Mouse (Mus musculus) CD4-positive, CD25-positive, alpha-beta regulatory T cell, adult 4 months (primary cell): ENCODE results near the gene Zscan2. TPM values are rescaled to one million over a fixed set of nuclear protein-coding genes. Genes with fewer than 3 reads are reported as not detected.

ENCODE experiments used
- ATAC-seq: one replicate; pipeline ENCODE4 v1.8.0; 2017
- polyA plus RNA-seq, 2 experiments: library from polyadenylated mRNA; unstranded; fragments of 100-300 nt; shearing (Covaris generic); gene quantifications; one replicate each; pipeline ENCODE4 v1.2.1; 2017

Zscan2 gene
- polyA plus RNA-seq, 2 experiments from 2014 or later: 3.8 to 4.2 TPM

DNA sequence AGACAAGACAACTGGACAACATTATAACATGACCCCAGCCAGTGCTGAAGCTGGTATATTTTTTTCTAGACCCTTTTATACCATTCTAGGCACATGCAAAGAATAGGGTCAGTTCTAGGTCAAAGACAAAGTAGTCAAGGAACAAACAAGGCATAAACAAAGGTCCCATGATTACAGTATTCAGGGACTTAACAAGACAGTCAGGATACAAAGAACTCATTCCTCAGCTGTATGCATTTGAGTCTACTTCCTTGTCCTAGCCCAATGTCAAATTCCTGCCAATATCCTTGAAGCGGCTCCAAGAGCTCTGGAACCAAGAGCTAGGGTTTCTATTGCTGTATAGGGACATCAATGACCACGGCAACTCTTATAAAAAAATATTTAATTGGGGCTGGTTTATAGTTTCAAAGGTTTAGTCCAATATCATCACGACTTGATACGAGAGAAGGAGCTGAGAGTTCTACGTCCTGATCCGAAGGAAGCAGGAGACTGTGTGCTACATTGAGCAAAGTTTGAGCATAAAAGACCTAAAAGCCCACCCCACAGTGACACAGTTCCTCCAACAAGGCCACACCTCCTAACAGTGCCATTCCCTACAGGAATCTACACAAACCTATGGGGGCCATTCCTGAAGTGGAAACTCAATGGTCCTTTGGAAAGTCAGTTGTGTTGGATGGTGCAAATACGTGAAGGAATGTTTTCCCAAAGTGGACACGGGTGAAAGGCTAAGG, 16.6 kb upstream of the Zscan2 start:
- no peak for ATAC-seq

DNA sequence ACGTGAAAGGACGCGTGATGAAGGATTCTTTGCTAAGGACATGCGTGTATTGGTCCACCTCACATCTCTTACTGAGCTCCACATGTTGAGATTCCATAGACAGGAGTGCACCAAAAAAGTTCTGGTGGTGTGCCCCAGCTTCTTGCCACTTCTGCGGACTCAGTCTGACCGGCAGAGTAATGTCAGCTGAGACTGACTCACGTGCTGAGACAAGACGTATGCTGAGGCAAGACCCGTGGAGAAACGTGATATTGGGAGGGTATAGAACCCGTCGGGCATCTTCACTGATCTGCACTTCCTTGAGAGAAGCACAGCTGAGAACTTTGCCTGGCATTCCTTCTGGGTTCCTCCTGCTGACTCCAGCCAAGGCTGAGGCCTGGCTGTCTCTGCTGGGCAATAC, 16.0 kb upstream of the Zscan2 start:
- no peak for ATAC-seq

DNA sequence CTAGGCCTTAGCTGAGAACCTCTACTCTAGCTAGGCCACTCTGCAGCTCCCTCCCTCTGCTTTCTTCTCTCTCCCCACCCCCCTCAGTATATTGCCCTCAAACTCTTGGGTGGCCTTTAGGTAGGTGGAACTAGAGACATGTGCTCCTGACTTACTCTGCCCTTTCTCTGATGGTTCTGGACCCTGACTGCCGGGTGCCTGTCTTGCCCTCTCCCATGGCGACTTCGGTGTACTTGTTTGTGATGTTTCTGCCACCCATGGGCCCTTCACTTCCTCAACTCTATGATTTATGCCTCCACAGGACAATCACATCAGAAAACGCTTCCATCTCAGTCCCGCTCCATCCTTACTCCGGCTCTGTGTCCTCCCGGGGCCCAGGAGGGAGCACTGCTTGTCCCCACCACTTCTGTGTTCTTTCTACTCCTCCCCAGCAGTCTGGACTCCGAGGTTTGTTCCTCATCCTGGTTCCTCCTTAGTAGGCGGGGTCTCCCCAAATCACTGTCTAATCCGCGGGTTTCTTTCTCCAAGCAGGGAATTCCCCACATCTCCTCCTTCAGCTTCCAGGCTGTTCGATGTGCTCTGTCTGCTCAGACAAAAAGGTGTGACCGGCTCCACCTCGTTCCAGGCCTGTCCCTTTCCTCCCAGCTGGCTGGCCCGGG, 15.0 kb upstream of the Zscan2 start:
- no peak for ATAC-seq

DNA sequence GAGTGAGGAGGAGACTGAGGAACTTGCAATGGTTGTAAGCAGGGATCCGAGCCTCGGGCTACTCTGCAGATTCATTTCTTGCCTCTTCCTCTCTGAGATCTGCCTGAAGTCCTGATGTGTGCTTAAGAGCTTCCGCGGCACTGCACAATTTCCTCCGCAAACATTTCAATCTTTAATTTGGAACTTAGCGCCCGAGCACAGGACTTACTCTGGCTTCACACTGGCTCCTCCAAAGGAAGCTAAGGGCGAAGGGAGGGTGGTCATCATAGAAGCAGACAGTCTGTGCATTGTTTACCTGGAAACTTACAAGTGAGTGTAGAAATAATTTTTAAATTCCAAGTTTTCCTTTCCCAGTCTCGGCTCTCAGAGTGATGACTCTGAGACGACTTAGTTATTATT, 14.4 kb upstream of the Zscan2 start:
- ATAC-seq: no peak

DNA sequence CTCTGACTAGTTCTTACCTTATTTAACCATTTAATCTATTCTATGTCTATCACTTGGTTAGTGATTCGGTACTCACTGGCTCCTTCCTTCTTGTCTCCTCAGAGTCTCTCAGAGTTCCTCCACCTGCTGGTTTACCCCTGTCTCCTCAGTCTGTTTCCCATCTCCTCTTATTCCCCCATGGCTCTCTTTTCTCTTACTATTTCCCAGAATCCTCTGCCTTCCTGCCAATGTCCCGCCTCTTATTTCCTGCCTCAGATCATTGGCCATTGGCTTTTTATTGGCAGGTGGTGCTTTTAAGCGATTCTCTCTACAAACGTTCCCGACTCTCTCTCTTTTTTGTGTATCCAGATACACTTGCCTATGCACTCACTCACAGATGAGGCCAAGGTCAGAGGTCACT, 14.0 kb upstream of the Zscan2 start:
- no peak for ATAC-seq

DNA sequence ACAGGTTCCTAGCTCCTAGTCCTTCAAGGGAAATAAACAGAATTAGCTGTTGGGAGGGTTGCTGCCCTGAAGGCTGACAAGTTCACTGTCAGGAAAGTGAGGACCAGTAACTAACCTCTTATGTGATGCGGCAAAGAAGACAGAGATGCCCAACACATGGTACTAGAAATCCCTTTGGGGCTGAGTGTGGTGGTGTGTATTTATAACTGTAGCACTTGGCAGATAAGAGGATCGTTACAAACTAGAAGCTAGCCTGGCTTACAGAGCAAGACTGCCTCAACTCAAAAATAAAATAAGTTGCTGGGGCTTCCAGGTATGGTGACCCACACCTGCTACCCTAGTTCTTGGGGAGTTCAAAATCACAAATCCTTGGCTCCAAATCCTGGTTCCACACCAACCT, 11.5 kb upstream of the Zscan2 start:
- no peak for ATAC-seq

DNA sequence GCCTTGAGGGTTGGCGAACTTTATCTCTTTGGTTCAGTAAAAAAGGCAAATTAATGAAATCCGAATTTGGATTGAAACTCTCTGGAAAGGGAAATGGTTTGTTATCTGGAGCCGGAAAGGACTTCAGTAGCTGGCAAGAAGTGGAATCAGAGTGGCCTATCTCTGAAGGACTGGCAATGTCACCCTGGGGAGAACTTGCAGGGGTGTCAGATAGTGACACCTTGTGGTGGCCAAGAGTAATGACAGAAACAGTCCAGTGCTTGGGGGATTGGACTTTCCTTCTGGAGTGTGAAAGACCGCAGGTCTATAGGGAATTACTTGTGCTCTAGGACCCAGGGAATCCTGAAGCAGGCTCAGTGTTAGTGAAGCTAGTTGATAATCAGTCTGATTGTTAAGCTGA, 11.0 kb upstream of the Zscan2 start:
- ATAC-seq: peak; percentile 84

DNA sequence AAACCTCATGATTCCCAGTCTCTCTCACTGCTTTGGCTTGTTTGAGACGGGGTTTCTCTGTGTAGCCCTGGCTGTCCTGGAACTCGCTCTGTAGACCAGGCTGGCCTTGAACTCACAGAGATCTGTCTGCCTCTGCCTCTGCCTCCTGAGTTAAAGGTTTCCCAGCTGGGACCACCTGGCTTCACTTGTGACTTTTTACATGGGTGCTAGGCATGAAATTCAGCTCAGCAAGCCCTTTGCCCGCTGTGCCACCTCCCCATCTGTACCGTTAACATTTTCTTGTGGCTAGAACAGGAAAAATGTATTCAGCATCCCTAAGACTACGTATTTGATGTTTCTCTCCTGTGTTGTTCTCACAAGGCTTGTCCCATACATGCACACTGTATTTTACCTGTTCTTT, 10.2 kb upstream of the Zscan2 start:
- no peak for ATAC-seq

DNA sequence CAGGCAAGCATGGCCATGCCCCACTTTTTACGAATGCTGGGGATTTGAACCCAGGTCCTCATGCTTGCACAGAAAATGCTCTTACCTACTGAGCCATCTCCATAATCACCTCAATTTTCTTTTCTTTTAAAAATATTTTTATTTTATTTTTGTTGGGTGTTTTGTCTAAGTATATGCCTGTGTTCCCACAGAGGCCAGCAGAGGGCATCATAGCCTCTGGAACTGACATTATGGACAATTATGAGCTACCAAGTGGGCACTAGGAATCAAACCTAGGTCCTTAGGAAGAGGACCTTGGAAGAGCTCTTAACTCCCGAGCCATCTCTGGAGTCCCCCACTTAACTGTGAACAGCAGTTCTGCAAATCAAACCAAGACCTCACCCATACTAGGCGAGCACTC, 7.5 kb upstream of the Zscan2 start:
- no peak for ATAC-seq

DNA sequence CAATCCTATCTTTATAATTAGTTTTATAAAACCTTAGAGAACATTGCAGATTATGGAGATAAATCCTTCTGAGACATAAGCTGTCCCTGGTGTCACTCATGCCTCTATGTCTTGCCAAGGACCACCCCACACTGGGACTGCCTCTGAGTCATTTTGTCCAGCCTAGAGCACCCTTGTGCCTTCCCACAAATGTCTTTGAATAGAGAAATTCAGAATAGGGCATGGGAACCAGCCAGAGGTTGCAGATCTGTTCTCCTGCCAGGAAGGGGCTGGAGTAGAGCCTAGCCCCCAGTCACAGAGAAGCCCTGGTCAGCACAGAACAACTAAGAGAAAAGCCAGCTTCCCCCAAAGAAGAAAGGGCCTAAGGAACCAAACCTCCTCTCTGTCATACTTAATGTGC, 5.4 kb upstream of the Zscan2 start:
- no peak for ATAC-seq

DNA sequence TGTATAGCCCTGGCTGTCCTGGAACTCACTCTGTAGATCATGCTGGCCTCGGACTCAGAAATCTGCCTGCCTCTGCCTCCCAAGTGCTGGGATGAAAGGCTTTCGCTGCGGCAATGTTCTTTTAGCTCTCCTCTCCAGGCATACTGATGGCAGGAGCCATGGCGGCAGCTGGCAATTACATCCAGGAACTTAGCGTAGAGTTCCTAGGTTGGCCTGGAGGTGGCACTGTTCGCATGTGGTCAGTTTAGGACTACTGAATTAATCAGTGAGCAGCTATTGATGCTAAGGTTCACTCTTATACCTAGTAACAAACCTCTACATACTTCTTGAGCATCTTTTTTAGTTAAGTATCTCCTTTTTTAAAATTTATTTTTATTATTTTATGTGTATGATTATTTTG, 3.5 kb upstream of the Zscan2 start:
- peak; percentile 48 for ATAC-seq

DNA sequence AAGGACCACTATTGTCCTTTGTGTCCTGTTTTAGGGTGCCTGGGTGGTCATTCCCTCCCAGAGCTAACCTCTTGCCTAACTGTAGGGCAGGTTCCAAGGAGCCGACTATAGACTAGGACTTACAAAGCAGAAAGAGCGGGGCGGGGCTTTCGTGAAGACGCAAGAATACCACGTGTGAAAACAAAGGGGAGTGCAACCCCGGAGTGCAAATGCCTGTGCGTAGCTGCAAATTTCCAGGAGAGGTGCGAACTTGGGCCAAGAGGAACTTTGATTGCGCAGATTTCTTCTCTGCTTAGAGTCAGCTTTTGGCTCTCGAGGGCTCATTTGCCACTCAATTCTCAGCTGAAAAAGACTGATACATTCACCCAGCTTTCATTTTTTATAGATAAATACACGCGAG, 493 bp upstream of the Zscan2 start:
- ATAC-seq: peak; percentile 38

DNA sequence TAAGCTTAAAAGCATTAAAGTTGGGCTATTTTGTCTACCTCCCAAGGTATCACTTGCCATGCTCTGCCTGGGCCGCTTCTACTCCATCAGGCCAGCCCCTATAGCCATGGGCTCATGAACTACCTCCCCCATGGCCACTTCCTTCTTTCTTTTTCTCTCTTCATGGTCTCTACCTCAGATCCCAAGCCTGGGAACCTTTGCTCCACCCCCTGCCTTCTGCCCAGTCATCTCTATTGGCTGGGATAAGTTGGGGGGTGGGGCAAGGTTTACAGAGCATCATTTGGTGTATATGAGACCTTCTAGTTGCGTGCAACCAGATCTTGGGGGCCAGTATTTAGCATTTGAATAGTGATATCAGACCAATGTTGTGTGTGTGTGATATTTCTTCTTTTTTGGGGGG, 1.8 kb downstream of the Zscan2 start:
- ATAC-seq: no peak

DNA sequence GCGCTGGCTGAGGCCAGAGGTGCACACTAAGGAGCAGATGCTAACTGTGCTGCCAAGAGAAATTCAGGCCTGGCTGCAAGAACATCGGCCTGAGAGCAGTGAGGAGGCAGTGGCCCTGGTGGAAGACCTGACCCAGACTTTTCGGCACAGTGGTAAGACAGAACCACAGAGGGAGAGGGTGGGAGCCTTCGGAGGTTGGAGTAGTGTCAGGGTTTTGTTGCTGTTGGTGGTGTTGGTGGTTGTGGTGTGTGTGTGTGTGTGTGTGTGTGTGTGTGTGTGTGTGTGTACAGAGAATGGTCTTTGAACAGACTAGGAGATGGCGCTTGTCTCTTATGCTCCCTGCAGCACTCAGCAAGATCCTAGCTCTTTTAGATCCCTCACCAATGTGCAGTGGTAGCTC, 2.8 kb downstream of the Zscan2 start:
- no peak for ATAC-seq

DNA sequence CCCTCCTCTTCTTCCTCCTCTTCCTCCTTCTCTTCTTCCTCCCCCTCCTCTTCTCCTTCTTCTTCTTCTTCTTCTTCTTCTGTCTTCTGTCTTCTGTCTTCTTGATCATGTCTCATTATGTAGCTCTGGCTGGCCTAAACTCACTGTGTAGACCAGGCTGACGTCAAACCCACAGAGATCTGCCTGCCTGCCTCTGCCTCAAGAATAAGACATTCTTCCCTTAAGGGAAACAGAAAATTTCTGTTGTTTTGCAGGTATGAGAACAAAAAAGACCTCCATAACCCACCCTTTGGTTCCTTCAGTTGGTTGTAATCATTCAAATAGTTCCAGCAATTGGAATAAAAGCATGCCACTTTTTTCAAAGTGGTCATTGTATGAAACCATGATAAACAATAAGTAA, 3.4 kb downstream of the Zscan2 start:
- ATAC-seq: no peak

DNA sequence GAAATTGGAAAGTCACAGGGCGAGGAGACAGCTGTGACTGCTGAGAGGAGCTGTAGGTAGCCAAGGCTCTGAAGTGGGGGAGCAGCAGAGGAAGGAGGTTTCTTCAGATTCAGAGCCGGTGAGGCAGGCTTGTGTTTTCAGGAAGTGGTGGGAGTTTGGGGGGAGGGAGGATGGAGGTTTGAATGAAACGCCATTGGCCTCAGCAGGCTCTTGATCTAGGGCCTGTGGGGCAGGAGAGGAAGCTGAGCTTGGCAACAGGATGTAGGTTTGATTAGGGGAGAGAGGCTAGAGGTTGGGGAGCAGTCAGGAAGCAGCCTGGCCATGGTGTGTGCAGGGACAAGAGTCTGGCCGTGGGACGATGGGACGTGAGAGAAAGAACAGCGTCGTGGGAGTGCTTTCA, 4.1 kb downstream of the Zscan2 start:
- ATAC-seq: peak; percentile 72

DNA sequence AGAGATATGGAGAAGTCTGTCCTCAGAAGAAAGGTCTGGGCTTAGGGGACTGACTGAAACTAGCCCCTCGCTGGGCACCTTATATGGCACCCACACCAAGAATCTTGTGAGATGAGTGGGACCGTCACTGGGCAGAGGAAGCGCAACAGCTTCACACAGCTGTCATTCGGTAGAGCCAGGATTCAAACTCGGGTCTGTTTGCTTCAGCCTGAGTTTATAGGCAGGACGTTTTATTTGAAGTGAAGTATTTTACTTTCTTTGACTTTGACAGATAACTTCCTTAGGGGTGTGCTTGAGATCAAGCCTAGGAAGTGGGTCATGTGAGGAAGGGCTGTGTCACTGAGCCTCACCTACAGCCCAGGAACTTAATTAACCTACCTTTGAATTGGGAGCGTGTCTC, 4.8 kb downstream of the Zscan2 start:
- peak; percentile 9 for ATAC-seq

DNA sequence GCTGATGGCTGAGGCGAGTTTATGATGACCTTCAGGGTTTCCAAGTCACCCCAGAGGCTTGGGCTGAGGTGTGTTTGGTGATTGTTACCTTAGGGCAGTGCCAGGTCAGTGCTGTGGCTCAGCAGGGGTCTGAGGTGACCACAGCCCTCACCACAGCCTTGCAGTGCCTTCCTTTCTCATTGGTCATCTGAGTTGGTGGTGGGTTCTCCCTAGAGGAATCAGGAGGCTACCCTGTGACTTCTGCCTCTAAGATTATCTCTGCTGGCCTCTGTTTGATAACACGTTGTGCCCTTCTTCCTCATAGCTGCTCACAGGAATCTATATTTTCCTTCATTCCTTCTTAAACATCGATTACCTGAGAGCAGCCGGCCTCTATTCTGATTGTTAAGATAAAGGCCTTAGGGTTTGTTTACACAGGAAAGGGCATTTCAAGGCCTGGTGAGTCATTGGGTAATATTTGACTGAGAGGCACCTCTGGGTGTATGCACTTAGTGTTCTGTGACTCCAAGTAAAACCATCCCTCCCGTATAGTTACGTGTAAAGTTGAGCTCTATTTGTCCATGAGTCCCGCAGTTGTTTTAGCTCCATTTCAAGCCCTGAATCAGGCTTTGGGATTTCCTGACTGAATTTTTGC, 5.9 kb downstream of the Zscan2 start:
- ATAC-seq: no peak

DNA sequence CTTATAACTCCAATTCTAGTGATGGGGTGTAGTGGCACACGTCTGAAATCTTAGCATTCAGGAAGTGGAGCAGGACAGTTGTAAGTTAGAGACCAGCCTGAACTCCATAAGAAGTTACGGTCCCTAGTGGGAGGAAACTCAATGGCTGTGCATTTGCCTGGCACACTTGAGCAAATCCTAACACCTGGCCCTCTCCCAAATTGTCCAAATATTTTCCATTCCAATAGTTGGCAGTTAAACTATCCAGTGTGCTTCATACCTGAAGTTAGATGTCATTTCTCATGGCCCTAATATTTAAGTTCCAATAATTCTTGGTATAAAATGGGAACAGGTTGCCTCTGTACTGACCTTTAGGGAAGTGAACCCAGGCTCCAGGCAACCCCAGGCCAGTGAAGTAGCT, 8.0 kb downstream of the Zscan2 start:
- no peak for ATAC-seq

DNA sequence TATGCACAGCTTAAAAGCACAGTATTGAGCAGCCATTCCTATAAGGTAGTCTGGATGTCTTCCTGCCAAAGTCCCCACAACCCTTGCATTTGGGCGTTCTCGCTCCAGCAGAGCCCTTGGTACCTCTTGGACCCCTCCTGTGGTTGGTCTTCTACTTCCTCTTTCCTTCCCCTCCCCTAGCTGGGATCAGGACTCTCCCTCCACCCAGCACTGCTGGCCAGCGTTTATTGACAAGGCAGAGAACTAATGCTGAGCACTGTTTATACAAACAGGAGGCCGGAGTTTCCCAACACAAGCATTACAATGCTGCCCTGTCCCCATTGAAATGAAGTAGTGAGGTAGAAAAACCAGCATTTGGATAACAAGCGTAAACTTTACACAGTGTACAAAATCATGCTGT, 12.3 kb downstream of the Zscan2 start:
- no peak for ATAC-seq

DNA sequence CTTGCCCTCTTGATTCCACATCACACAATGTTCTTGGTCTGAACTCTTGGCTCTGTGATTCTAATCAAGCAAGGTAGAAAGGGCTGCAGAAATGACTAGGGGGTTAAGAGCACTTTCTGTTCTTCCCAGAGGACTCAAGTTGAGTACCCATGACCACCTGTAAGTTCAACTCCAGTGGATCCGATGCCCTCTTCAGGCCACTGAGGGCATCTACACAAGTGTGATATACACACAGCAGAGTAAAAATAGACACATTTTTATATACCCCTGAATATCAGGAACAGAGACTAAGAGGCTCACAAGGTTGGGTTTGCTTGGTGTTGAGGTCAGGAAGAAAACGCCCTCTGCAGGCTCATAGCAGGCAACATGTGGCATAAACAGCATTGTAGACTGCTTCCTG, 12.9 kb downstream of the Zscan2 start:
- ATAC-seq: no peak

DNA sequence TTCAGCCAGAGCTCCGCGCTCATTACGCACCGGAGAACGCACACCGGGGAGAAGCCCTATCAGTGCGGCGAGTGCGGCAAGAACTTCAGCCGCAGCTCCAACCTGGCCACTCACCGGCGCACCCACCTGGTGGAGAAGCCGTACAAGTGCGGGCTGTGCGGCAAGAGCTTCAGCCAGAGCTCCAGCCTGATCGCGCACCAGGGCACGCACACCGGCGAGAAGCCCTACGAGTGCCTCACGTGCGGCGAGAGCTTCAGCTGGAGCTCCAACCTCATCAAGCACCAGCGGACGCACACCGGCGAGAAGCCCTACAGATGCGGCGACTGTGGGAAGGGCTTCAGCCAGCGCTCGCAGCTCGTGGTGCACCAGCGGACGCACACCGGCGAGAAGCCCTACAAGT, 15.0 kb downstream of the Zscan2 start:
- ATAC-seq: no peak

DNA sequence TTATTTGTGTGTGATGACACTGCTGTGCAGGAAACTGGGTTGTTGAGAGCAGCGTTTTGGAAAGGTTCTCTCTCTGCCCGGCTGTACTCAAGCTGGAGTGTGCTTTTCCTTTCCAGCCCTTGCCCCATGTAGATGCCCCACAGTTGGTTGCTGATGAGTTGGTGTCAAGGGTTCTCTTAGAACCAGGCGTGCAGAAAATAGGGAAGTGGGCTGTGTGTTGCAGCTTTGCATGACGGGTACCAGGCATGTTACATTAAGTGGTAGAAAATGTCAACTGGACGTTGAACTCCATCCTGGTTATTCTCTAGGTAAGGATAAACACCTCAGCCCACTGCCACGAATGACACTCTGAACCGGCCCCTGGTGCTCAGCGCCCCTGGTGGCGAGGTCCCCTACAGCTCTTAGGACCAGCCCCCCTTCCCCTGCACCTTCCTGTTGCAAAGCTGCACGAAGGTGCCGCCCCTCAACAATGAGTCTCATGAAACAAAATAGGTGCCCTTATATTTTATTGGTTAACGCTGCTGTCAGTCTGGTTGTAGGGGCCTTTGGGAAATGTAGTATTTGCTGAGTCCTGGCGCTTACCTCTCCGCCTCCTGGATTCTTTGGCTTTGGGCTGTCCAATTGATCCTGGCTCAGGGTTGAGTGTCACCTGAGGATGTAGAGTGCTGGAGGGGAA, 22.2 kb downstream of the Zscan2 start:
- peak; percentile 99 for ATAC-seq

DNA sequence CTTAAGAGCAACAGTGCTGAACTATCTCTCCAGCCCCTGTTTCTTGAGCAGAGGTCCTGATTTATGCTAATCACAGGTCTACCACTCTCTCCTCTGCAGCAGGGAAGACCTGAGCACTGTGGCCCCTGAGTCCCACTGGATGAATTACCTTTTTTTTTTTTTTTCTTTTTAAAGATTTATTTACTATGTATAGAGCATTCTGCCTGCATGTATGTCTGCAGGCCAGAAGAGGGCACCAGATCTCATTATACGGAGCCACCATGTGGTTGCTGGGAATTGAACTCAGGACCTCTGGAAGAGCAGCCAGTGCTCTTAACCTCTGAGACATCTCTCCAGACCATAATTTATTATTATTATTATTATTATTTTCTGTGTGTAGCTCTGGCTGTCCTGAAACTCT, 24.9 kb downstream of the Zscan2 start:
- no peak for ATAC-seq
